Mouse (Mus musculus) retina, postnatal 1 day (tissue): ENCODE data around the gene Cenpj.

Experiments
- DNase-seq: peaks from one replicate; pipeline ENCODE4 v3.0.0-alpha.2; 2012

The Cenpj gene

DNA sequence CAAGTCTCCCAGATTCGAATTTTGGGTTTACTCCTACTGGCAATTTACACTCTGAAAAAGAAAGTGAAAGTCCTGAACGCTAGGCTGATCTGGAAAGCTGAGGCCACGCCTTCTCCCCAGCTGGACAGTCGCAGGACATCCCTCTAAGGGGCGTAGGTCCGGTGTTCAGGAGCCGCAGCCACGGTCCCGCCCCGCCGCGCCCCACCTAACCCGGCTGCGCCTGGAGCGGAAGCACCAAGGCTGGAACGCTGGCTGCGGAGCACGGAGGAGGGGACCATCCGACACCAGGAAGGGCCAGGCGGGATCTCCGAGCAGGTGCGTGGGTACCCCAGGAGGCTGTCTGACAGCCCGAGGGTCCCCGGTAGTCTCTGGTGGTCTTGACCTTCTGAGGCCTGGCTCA lies at the start of gene Cenpj, which contains the start of gene Parp4:
Gene Cenpj, minus strand, starts transcription at position 10 of the 400 bp plus-strand sequence.
Gene Parp4, plus strand, starts transcription at position 204 of the 400 bp plus-strand sequence.
- DNase-seq, result peak; percentile 81

DNA sequence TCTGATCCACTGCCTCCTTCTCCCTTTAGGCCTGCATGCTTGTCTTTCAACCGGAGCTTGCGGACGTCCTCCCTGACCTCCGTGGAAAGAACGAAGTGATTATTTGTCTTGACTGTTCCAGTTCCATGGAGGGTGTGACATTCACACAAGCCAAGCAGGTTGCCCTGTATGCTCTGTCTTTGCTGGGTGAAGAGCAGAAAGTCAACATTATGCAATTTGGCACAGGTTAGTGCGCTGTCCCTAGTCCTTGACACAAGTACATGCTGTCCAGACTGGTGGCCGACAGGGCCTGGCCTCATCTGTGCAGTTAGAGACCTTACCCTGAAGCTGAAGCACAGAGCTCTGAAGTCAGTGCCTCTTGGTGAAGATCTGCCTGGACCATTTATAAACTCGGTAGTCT lies 45.2 kb upstream of the Cenpj start:
- no peak for DNase-seq

DNA sequence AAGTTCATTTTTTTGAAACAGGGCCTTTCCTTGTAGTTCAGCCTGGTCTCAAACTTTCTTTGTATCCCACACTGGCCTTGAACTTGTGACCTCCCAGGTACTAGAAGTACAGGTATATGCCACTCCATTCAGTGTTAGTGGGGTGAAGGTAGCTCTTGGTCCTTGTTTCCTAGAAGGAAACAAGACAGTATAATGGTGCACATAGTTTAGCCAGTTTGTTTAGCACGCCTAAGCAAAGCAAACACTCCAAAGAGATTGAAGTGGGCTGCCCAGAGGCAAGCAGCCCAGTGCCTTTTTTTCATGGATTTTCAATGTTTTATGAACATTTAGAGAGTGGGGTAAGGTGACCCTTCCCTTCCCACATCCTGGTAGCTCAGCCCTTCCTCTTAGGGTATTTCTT lies 42.2 kb upstream of the Cenpj start:
- no peak for DNase-seq

- DNase-seq, result no peak
Observed at GRCm38 (mm10) chr14:56613212-56613611, 38.0 kb upstream of the Cenpj start.

DNA sequence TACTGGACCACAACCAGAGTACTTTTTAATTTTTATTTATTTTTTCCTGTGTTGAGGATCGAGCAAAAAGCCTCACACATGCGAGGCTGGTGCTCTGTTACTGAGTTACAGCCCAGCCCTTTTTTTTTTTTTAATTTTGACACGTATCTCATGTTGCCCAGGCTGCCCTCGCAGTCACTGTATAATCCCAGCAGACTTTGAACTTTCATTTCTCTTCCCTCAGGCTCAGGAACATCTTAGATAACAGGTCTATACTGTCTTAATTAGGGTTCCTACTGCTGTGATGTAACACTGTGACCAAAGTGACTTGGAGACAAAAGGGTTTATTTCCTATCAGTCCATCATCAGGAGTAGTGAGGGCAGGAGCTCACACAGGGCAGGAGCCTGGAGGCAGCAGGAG lies 29.9 kb upstream of the Cenpj start:
- no peak for DNase-seq

GRCm38 (mm10) chr14:56604438-56604837 lies 29.2 kb upstream of the Cenpj start:
- no peak for DNase-seq

- DNase-seq, result no peak
Observed at GRCm38 (mm10) chr14:56602069-56602468, 26.8 kb upstream of the Cenpj start.

GRCm38 (mm10) chr14:56598759-56599158 lies 23.5 kb upstream of the Cenpj start:
- peak; percentile 81 for DNase-seq

GRCm38 (mm10) chr14:56594811-56595210 lies 19.6 kb upstream of the Cenpj start:
- no peak for DNase-seq

DNA sequence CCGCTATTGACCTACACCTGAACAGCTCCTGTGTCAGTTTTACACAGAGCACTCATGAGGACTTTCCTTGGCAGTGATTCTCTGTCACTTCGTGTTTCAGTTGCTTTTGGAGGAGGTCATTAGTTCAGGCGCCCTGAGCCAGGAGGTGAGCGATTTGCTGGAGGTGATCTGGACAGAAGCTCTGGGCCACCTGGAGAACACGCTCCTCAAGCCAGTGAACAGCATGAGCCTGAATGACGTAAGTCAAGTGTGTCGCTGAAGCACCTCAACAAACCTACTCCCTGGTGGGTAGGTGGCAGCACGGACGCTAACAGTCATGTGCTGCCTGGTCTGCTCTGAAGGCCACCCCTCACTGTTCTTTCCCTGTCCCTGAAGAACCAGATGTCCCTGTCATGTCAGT lies 17.0 kb upstream of the Cenpj start:
- no peak for DNase-seq

GRCm38 (mm10) chr14:56582294-56582693 lies 7.1 kb upstream of the Cenpj start:
- no peak for DNase-seq

DNA sequence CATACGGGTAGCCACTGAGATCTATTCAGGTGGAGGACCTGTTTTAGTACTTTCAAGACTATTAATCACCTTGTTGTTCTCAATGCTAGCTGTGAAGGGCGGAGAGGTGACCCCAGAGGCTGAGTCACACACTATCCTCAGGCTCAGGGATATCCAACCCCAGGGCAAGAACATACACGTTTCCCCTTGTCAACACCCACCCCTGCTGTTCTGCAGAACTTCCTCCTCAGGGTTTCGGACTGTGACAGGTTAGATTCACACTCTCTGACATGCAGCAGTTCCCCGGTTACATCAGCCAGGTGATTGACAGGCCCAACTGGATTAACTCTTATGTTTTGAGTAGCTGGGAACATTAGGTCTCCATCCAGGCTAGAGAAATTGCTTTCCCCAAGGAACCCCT lies 5.9 kb upstream of the Cenpj start:
- DNase-seq, result no peak

- no peak for DNase-seq
Observed at GRCm38 (mm10) chr14:56579011-56579410, 3.8 kb upstream of the Cenpj start.

- DNase-seq, result peak; percentile 16
Observed at GRCm38 (mm10) chr14:56575969-56576901, 1.0 kb upstream of the Cenpj start.

DNA sequence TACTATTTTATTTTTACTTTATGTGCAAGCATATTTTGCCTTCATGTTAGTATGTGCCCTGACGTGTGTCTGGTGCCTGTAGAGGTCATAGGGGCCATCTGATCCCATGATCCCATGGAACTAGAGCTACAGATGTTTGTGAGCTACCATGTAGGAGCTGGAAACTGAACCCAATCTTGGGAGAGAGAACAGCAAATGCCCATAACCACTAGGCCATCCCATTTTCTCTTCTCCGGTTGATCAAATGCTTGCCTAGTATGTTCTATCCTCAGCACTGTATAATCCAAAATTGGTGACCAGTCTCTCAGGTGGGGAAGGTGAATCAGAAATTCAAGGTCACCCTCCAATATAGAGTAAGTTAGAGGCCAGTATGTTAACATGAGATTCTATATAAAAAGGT lies 2.7 kb downstream of the Cenpj start:
- DNase-seq, result no peak

GRCm38 (mm10) chr14:56571310-56572093 lies 3.7 kb downstream of the Cenpj start:
- DNase-seq, result peak; percentile 98

- DNase-seq, result no peak
Observed at GRCm38 (mm10) chr14:56569041-56569440, 6.2 kb downstream of the Cenpj start.

- no peak for DNase-seq
Observed at GRCm38 (mm10) chr14:56567476-56567875, 7.7 kb downstream of the Cenpj start.

DNA sequence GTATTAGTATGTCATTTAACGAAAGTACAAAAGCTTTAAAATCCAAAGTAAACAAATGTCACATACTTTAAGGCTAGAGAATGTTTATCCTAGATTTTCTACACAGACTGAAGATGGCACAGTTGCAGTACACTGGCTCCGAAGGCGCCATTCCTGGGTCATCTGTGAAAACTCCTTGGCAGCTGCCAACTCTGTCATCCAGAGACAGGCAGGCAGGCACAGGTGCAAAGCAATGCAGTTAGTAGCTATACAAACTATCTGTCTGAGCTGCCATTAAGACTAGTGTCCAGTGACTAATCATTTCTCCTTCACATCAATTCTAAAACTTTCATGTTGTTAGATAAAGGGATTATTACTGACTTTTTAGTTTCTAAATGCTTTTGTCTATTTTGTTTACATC lies 16.1 kb downstream of the Cenpj start:
- no peak for DNase-seq

GRCm38 (mm10) chr14:56554716-56555115 lies 20.5 kb downstream of the Cenpj start:
- DNase-seq, result no peak

- DNase-seq, result no peak
Observed at GRCm38 (mm10) chr14:56553331-56553730, 21.9 kb downstream of the Cenpj start.

- DNase-seq, result no peak
Observed at GRCm38 (mm10) chr14:56552924-56553323, 22.3 kb downstream of the Cenpj start.

DNA sequence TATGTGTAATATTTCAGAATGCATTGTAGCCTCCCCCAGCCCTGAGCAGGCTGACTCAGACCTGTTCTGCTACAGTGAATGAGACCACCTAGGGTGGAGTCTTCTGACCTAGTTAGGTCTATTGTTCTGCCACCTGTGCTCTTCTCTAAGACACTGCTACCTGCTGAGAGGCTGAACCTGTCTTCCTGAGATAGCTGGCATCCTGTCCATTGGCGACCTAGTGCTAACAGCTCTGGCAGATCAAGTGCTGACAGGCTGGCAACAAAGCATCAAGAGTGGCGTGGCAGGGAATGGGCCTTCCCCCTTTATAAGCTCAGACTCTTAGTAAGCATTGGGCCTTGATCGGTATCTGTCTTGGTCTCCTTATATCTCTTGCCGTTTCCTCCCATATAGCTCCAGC lies 24.3 kb downstream of the Cenpj start:
- no peak for DNase-seq

- no peak for DNase-seq
Observed at GRCm38 (mm10) chr14:56545491-56545890, 29.7 kb downstream of the Cenpj start.
